Mouse (Mus musculus): ENCODE measurements around the gene 2410015M20Rik.

Gene 2410015M20Rik

DNA sequence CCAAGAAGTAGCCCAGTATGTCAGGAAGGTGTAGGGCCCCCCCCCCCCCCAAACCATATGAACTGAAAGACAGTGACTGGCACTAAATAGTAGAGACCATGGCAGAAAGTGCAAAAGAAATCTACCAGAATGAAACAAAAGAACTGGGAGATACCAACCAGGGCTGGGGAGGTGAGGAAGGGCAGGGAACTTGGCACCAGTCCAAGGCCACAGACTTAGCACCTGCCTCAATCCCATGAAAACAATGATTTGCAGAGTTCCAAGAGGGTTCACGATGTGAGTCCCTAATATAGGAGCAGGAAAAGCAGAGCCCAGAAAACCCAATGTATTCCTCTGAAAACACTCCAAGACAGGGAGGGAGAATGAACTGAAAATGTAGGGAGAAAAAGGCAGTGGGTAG lies 37.4 kb downstream of the 2410015M20Rik start:
- DNase-seq (ENCODE audit: low read depth): no peak

DNA sequence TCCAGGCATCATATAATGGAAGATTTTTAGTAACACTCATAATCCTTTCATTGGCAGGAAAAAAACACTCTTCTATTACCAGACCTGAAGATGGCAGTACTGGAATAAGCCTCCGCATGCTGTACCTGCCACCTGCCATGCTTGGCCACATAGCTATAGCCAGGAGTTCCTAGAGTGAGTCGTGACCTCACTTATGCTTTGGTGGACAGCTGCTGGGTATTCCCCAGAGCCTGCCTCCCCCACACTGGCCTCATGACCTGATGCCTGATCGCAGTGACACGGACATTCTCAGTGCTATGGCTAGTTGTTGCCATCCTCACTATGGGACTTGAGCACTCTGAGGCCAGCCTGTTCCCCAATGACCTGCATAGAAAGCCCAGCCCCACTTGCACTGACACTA lies 39.3 kb downstream of the 2410015M20Rik start:
- no peak for DNase-seq (ENCODE audit: low read depth)

DNA sequence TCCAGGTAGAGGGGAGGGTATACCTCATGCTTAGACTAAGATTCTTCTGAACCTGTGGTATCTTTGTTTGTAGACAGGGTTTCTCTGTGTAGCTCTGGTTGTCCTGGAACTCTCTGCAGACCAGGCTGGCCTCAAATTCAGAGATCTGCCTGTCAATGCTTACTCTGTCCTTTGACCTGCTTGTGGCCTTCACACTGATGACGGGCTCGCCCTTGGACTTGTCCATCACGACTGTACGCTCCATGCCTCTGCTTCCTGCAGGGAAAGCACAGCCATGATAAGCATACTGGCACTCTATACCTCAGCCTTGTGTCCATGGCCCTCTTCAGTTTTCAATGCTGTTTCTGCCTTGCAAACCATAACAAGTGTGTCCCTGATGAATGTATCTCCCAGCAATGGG lies 42.2 kb downstream of the 2410015M20Rik start:
- DNase-seq (ENCODE audit: low read depth): no peak

DNA sequence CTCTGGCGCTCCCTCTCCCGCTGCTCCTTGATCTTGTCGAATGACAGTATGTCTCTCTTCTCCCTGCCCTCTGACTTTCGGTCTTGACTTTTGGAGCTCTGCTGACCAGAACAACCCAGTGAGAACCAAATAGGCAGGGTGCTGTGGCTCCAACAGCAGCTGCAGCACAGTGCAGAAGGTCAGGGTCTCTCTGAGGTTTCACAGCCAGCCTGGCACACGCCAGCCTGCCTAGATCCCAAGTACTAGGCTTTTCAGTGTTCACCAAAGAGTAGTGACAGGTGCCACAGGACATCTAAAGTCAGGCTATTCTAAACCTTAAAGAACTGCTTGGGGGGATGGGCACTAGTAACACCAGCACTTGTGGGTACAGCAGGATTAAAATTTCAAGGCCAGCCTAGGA lies 42.7 kb downstream of the 2410015M20Rik start:
- DNase-seq (ENCODE audit: low read depth): no peak

DNA sequence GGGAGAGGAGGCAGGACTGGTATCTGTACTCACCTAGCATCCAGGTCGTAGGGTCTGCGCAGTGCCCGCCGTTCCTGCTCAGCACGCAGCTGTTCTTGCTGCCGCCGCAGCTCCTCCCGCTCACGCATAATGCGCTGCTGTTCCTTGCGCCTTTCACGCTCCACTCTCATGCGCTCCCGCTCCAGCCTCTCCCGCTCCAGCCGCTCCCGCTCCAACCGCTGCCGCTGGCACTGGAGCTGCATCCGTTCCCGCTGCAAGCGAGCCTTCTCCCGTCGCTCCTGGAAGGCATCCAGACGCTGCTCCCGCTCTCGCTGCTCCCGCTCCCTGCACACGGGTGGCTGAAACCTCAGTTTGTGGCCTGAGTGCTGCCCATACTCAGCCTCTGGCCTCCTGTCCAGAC lies 43.3 kb downstream of the 2410015M20Rik start:
- DNase-seq (ENCODE audit: low read depth): no peak

DNA sequence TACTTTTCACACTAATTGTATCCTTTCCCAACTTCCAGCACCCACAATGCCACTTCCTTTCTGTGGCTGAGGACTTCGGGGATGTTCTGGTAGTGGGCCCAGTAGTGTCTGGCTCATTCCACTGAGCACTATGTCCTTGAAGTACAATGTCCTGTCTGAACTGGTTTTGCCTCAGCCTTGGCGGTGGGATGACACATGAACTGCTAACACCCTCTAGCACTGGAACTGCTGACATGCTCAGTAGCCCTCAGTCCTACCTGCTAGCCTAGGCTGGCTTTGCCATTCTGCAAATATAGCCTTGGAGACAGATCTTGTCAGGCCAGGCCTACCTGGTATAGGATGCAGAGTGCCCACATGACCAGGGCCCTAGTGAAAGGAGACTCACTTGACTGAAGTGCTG lies 47.7 kb downstream of the 2410015M20Rik start:
- DNase-seq (ENCODE audit: low read depth): no peak

DNA sequence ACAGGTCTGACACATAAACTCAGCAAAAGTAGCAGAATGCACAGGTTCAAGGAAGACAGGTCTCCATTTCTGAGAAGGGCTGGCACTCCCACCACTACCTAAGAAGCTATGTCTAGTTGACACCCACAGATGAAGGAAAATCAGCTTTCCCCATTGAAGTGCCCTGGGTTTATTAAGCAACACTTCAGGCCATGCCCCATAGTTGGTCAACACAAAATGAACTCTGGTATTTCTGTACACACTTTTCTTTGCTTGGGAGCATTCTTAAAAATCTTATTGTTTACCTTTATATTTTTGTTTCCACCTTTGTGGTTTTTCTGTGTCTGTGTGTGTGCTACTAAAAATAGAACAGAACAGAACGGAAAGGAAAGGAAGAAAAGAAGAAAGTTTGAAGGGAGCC lies 49.4 kb downstream of the 2410015M20Rik start:
- DNase-seq (ENCODE audit: low read depth): no peak

DNA sequence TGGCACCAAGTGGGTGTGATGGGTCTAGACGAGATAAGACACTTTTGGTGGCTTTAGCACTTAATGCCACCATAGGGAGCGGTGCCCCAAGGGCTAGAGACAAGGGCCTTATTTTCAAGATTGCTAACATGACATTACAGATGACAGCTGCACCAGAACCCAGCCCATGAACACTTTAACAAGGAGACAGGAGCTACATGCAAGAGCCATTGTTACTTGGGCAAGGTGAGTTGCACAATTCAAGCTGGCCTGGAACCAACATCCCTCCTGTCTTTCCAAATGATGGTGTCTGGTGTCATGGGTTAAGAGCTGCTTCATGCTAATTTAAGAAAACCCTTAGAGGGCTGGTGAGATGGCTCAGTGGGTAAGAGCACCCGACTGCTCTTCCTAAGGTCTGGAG lies 50.2 kb downstream of the 2410015M20Rik start:
- DNase-seq (ENCODE audit: low read depth): no peak

DNA sequence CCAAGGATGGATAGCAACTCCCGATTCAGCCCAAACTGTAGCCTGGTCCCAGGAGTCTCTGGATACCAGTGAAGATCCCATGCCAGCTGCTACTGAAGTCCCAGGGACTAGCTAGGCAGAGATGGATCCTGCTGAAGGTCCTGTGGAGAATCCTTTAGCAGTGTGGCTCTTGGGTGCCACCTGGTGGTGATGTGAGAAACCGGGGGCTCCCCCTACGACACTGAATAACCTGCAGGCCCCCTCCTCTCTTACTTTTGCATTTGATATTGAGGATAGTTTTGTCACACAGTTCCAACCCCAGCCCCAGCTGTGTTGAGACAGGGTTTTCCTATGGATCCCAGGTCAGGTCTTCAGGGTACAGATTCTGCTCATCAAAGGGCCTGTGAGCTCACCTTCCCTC lies 51.1 kb downstream of the 2410015M20Rik start:
- peak; percentile 68 for DNase-seq (ENCODE audit: low read depth)
